Mouse (Mus musculus): Measurements from ENCODE around the gene Ptch1. TPM values are rescaled to one million over a fixed set of nuclear protein-coding genes. Genes with fewer than 3 reads are reported as not detected.

The Ptch1 gene
- polyA plus RNA-seq, 1 experiment from 2014 or later = 15.8 TPM

DNA sequence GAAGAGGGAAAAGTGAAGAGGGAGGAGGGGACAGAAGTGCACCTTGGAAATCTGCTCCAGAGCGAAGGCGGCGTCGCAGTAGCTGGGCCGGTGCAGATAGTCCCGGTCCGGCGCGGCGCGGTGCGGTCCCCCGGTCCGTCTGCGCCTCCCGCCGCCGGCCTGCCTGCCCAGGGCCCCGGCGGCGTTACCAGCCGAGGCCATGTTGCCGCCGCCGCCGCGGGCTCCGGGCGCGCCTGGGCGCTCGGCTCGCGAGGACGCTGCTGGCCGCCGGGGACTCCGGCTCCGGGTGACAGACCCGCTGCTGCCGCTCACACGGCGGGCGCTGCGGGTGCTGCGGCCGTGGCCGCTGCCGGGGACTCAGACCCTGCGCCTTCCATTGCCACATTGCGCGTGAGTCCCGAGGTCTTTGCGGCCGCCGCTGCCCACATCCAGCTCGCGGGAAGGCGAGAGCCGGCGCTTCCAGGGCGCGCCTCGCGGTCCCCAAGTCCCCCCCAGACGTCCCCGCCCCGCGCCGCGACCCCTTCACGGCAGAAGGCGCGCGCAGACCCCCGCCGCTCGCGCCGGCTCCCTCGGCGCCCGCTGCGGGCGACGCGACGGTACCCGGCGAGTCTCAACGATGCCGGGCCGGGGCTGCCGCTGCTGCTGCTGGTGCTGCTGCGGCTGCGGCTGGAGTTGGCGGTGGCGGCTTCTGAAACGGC is 7.9 kb downstream of the Ptch1 start:
- 0 out of 2 replicates have a peak, but pooled peaks have one; percentile 0 for ATAC-seq (ENCODE audit: low FRiP score, low TSS enrichment)
- Histone ChIP-seq H3K9ac (replicated peaks; ENCODE audit: low read length) (peak overlapping the region; percentile 99), H3K27ac (ENCODE audit: low read length) (peak overlapping the region; percentile 98), H3K27me3 (ENCODE audit: insufficient read depth, low read length) (peaks cover 5% of the 10 kb centered on the region; the same call in 1 of the 2 replicates), H3K9me3 (ENCODE audit: low read length) (no peaks in the 10 kb centered on the region), H3K4me3 (ENCODE audit: low read length) (peak overlapping the region; percentile 96), H3K36me3 (ENCODE audit: insufficient read depth, low read length) (peaks cover 5% of the 10 kb centered on the region; the same call in 1 of the 2 replicates), H3K4me2 (replicated peaks; ENCODE audit: low read depth, low read length) (peak overlapping the region; percentile 84), H3K4me1 (ENCODE audit: insufficient read depth, low read length) (peaks cover 39% of the 10 kb centered on the region)
- under 1% methylated on average over 96 of the region's 99 CpGs for WGBS

DNA sequence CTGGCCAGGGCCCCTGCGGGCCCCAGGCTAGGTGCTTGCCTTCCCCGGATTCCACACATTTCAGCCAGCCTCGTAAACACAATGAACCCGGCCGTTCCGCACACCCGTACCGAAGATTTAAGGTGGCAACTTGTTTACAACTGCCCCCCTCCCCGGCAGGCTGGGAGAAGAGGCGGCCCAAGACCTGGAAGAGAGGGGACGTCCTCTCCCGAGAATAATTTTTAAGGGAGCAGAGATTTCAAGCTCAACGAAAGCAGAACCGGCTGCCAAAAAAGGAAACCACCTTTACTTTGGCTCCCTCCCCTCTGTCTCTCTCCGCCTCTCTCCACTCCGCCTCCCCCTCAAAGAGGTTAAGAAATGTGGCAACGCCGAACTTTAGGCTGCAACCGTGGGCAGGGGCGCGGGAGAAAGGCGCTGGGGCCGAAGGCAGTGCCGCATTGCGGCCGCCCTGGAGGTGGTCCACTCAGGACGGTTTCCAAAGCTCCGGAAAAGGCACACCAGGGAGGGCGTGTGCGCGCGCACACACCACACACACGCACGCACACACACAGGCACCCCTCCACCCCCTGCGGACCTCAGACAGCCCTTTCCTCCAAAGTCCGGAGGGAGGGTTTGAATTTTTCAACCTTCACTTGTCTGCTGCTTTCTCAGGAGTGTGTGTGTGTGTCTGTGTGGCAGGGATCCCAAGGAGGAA is 8.6 kb downstream of the Ptch1 start:
- Histone ChIP-seq H3K27me3 (ENCODE audit: insufficient read depth, low read length) (no peaks in the 10 kb centered on the region; the same call in 1 of the 2 replicates), H3K27ac (ENCODE audit: low read length) (peak overlapping the region; percentile 98), H3K36me3 (ENCODE audit: insufficient read depth, low read length) (peaks cover 9% of the 10 kb centered on the region; the same call in 1 of the 2 replicates), H3K4me3 (ENCODE audit: low read length) (peak overlapping the region; percentile 96), H3K4me1 (ENCODE audit: insufficient read depth, low read length) (peaks cover 42% of the 10 kb centered on the region), H3K9ac (replicated peaks; ENCODE audit: low read length) (peak overlapping the region; percentile 99), H3K9me3 (ENCODE audit: low read length) (no peaks in the 10 kb centered on the region), H3K4me2 (replicated peaks; ENCODE audit: low read depth, low read length) (peak overlapping the region; percentile 84)
- WGBS = under 1% methylated on average over 36 of the region's 36 CpGs
- peak; percentile 34 for ATAC-seq (ENCODE audit: low FRiP score, low TSS enrichment)

DNA sequence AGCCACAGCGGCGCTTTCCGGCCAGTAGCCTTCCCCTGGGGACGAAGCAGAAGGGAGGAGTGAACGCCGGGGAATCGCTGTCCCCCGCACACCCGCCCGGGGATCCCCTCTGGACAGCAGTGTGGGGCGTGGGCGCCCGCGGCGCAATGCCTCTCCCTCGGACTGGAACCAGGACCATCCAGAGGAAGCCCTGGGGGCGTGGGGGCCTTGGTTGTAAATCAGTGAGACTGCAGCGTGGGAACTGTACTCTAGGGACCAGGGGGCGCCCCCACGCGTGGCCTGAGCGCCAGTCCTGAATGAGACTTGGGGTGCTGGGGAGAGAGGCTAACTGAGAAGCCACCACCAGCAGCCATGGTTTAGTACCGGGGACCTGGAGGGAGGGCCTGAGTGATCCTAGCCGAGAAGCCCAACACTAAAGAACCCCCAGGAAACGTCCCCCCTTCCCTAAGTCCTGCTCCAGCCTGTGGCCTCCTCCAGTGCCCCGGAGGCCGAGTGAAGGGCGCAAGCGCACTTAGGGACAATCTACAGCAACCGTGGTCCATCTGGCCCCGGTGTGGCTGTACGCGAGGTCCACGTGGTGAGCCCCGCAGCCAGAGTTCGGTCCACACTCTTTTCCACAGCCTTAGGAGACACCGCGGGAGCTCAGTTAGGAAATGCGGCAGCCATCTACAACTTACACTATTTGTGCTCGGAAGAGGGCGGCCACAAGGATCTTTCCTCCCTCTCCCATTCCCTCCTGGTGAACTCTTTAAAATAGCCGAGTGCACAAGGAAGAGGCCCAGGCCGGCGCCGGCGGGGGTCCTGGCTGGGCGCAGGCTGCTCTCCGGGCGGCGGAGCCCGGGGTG is 9.4 kb downstream of the Ptch1 start:
- H3K9ac ChIP-seq (replicated peaks; ENCODE audit: low read length) = peak overlapping the region; percentile 99
- peak overlapping the region; percentile 96 for H3K4me3 ChIP-seq (ENCODE audit: low read length)
- peaks cover 44% of the 10 kb centered on the region for H3K4me1 ChIP-seq (ENCODE audit: insufficient read depth, low read length)
- peak overlapping the region; percentile 84 for H3K4me2 ChIP-seq (replicated peaks; ENCODE audit: low read depth, low read length)
- 0 out of 2 replicates have a peak, but pooled peaks have one; percentile 0 for ATAC-seq (ENCODE audit: low FRiP score, low TSS enrichment)
- H3K27ac ChIP-seq (ENCODE audit: low read length) = peak overlapping the region; percentile 98
- H3K36me3 ChIP-seq (ENCODE audit: insufficient read depth, low read length) = peaks cover 9% of the 10 kb centered on the region; the same call in 1 of the 2 replicates
- under 1% methylated on average over 51 of the region's 51 CpGs for WGBS
- no peaks in the 10 kb centered on the region for H3K27me3 ChIP-seq (ENCODE audit: insufficient read depth, low read length)
- H3K9me3 ChIP-seq (ENCODE audit: low read length) = no peaks in the 10 kb centered on the region

DNA sequence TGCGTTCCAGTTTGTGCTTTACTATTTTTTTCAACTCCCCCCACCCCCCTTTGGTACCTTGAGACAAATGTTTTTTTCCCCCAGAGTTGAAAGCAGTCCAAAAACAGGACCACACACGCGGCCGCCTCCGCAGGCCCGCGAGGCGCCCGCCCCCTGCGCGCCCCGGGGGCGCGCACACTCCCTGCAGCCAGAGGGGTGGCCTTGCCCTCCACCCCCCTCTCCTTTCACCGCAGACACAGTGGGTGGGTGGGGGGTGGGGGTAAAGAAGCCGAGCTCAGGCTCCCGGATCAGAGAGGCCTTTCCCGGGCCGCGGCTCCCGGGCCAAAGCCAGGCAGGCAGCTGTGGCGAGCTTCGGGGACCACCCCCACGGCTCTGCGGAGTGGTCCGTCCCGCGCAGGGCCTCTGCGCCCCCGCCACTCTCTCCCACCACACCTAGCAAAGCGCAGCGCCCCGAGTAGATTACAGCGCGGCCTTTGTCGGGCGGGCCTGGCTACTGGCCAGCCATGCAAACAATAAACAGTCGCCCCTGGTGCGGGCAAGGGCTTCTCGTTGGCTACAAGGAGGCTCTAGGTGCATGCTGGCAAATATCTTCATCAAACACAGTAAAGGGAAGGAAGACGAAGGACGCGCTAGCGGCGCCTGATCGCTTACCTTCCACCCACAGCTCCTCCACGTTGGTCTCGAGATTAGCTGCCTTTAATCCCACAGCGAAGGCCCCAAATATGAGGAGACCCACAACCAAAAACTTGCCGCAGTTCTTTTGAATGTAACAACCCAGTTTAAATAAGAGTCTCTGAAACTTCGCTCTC is 10.2 kb downstream of the Ptch1 start:
- under 1% methylated on average over 51 of the region's 51 CpGs for WGBS
- H3K4me1 ChIP-seq (ENCODE audit: insufficient read depth, low read length) = peaks cover 44% of the 10 kb centered on the region
- H3K9ac ChIP-seq (replicated peaks; ENCODE audit: low read length) = peak overlapping the region; percentile 99
- ATAC-seq (ENCODE audit: low FRiP score, low TSS enrichment) = peak; percentile 52
- H3K9me3 ChIP-seq (ENCODE audit: low read length) = no peaks in the 10 kb centered on the region
- H3K4me2 ChIP-seq (replicated peaks; ENCODE audit: low read depth, low read length) = peak overlapping the region; percentile 84
- peak overlapping the region; percentile 98 for H3K27ac ChIP-seq (ENCODE audit: low read length)
- no peaks in the 10 kb centered on the region for H3K27me3 ChIP-seq (ENCODE audit: insufficient read depth, low read length)
- H3K36me3 ChIP-seq (ENCODE audit: insufficient read depth, low read length) = peaks cover 9% of the 10 kb centered on the region; the same call in 1 of the 2 replicates
- H3K4me3 ChIP-seq (ENCODE audit: low read length) = peak overlapping the region; percentile 96

DNA sequence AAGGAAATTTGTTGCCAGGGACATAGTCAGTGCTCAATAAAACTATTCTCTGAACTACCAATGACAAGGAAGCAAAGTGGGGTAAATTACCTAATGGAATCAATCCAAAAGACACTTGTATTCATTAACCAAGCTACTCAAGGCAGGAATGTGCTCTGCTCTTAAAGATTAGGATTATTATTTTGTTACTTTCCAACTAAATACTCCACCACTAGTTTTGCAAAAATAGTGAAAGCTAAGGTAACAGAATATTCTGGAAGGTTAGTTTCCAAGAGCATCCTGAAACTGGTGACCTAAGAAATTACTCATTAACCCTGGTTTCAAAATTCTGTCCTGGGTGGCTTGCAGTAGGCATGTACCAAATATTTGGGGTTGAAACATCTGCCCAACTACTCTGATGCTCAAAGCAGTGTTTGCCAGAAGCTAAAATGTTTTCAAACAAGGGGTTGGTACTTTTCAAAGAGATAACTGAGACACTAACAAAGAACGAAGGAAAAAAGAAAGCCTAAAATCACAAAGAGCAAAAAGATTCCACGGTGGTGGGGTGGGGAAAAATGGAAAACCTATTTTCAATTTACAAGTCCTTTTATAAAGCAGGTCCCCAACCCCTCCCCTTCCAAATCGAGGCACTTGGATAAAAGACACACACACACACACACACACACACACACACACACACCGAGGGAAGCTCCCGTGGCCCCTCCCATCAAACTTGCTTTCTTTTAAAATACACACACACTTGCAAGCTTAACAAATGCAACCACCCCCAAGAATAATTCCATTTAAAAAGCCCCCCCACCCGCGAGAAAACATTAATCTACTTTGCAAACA is 11.0 kb downstream of the Ptch1 start:
- H3K4me1 ChIP-seq (ENCODE audit: insufficient read depth, low read length) = peaks cover 52% of the 10 kb centered on the region
- H3K4me2 ChIP-seq (replicated peaks; ENCODE audit: low read depth, low read length) = peak overlapping the region; percentile 84
- H3K9ac ChIP-seq (replicated peaks; ENCODE audit: low read length) = peak overlapping the region; percentile 99
- under 1% methylated on average over 7 of the region's 7 CpGs for WGBS
- H3K27ac ChIP-seq (ENCODE audit: low read length) = peak overlapping the region; percentile 98
- ATAC-seq (ENCODE audit: low FRiP score, low TSS enrichment) = no peak
- peaks cover 9% of the 10 kb centered on the region; the same call in 1 of the 2 replicates for H3K36me3 ChIP-seq (ENCODE audit: insufficient read depth, low read length)
- no peaks in the 10 kb centered on the region for H3K9me3 ChIP-seq (ENCODE audit: low read length)
- H3K4me3 ChIP-seq (ENCODE audit: low read length) = peak overlapping the region; percentile 96
- no peaks in the 10 kb centered on the region for H3K27me3 ChIP-seq (ENCODE audit: insufficient read depth, low read length)

DNA sequence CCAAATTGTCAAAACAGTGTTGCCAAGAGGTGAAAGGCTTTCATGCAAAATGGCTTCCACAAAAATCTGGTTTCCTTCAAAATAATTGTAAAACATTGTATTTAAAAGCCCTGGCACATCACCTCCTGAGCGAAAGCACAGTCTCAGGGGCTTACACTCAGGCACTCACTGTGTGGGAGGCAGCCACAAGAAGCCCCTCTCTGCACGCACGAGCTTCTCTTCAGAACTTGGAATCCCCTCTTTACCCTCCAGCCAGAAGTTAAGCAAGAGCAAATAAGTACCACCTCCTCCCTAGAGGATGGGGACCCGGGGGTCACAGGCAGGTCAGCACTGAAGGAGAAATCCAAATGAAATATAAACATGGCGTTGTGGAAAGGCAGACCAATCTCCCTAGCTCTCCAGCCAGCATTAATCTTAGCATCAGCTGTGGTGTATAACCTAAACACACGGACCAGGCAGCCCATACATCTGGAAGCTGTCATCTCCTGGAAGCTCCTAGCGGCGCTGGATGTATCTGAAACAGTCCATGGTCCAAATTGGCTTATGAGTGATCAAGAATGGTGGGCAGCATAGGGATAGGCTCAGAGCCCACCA is 15.0 kb downstream of the Ptch1 start:
- ATAC-seq (ENCODE audit: low FRiP score, low TSS enrichment) = no peak
- Histone ChIP-seq H3K27me3 (ENCODE audit: insufficient read depth, low read length) (no peaks in the 10 kb centered on the region), H3K4me1 (ENCODE audit: insufficient read depth, low read length) (peaks cover 90% of the 10 kb centered on the region), H3K4me3 (ENCODE audit: low read length) (no peak overlapping the region), H3K27ac (ENCODE audit: low read length) (peak overlapping the region; percentile 25; the same call in 1 of the 2 replicates), H3K9ac (replicated peaks; ENCODE audit: low read length) (no peak overlapping the region), H3K4me2 (replicated peaks; ENCODE audit: low read depth, low read length) (peak overlapping the region; percentile 10), H3K9me3 (ENCODE audit: low read length) (no peaks in the 10 kb centered on the region), H3K36me3 (ENCODE audit: insufficient read depth, low read length) (peaks cover 9% of the 10 kb centered on the region; the same call in 1 of the 2 replicates)
- 17% methylated on average over 8 of the region's 8 CpGs for WGBS

DNA sequence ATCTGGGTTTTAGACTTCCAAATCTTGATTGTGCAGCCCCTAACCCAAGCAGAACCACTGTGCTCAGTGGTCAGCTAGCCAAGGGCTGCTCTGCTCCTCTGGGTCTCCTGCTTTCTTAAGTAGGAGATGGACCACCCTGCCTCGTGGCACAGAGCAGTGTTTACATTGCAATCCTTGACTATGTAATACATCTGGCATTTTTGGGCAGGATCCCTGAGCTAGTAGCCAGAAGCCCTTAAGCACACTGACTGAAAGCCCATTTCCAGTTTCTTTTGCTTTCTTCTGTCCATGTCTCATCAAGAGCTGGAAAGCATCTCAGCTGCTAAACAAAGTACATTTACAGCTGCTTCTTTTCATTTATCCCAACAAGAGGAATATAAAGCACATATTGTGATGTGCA is 17.0 kb downstream of the Ptch1 start:
- H3K27me3 ChIP-seq (ENCODE audit: insufficient read depth, low read length) = no peaks in the 10 kb centered on the region
- H3K4me3 ChIP-seq (ENCODE audit: low read length) = no peak overlapping the region
- H3K9me3 ChIP-seq (ENCODE audit: low read length) = no peaks in the 10 kb centered on the region
- peaks cover 9% of the 10 kb centered on the region; the same call in 1 of the 2 replicates for H3K36me3 ChIP-seq (ENCODE audit: insufficient read depth, low read length)
- peak overlapping the region; percentile 47 for H3K27ac ChIP-seq (ENCODE audit: low read length)
- no peak overlapping the region for H3K4me2 ChIP-seq (replicated peaks; ENCODE audit: low read depth, low read length)
- no peak for ATAC-seq (ENCODE audit: low FRiP score, low TSS enrichment)
- WGBS = 29% methylated on average over 1 of the region's 1 CpGs
- peaks cover 99% of the 10 kb centered on the region for H3K4me1 ChIP-seq (ENCODE audit: insufficient read depth, low read length)
- H3K9ac ChIP-seq (replicated peaks; ENCODE audit: low read length) = no peak overlapping the region

DNA sequence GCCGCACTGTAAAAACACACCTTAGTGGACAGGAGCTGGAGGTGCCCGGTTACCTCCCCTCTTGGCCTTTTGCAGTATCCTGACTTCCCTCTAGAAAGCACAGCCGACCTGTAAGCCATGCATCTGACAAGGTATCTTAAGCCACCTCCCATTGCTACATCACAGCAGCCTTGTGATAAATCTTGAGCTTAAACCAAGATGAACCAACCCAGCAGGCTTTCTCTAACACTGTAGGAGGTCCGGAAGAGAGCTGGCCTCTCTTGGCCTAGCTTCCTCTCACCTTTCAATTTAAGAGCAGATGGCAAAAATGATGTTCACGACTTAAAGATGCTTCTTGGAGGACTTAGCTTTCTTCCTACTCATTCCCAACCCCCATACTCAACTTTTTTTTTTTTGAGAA is 17.5 kb downstream of the Ptch1 start:
- H3K4me3 ChIP-seq (ENCODE audit: low read length) = no peak overlapping the region

More for the DNA sequence above, 17.5 kb downstream of the Ptch1 start:
- ATAC-seq (ENCODE audit: low FRiP score, low TSS enrichment) = no peak
- Histone ChIP-seq H3K9me3 (ENCODE audit: low read length) (no peaks in the 10 kb centered on the region), H3K36me3 (ENCODE audit: insufficient read depth, low read length) (peaks cover 10% of the 10 kb centered on the region; the same call in 1 of the 2 replicates), H3K4me1 (ENCODE audit: insufficient read depth, low read length) (peaks cover 99% of the 10 kb centered on the region), H3K27ac (ENCODE audit: low read length) (peak overlapping the region; percentile 47), H3K9ac (replicated peaks; ENCODE audit: low read length) (no peak overlapping the region), H3K27me3 (ENCODE audit: insufficient read depth, low read length) (no peaks in the 10 kb centered on the region), H3K4me2 (replicated peaks; ENCODE audit: low read depth, low read length) (peak overlapping the region; percentile 7; the same call in 1 of the 2 replicates)
- 16% methylated on average over 5 of the region's 5 CpGs for WGBS
